Mouse (Mus musculus): ENCODE data around the gene Hpca. TPM values are rescaled to one million over a fixed set of nuclear protein-coding genes. Genes with fewer than 3 reads are reported as not detected.
A peak's percentile ranks its signal among the peaks of the same experiment; 100 is the strongest.

The Hpca gene
- polyA plus RNA-seq, 1 experiment from 2014 or later = 2.7 TPM

- no peak overlapping the region for H3K4me2 ChIP-seq (ENCODE audit: low read length)
- H3K9ac ChIP-seq (ENCODE audit: low read length) = no peak overlapping the region
- H3K4me1 ChIP-seq (replicated peaks; ENCODE audit: control insufficient read depth, insufficient read depth, low read length) = peaks cover 13% of the 10 kb centered on the region; the same call in 1 of the 2 replicates
- no peak overlapping the region for H3K4me3 ChIP-seq (ENCODE audit: low read depth, low read length)
- no peak for DNase-seq (ENCODE audit: low spot score)
- H3K27me3 ChIP-seq (replicated peaks; ENCODE audit: control insufficient read depth, insufficient read depth, low read length) = peaks cover 34% of the 10 kb centered on the region
- H3K9me3 ChIP-seq (ENCODE audit: control insufficient read depth, low read length) = no peaks in the 10 kb centered on the region
- H3K36me3 ChIP-seq (ENCODE audit: control insufficient read depth, insufficient read depth, low read length) = 0 out of 2 replicates have a peak, but pooled peaks cover 2% of the 10 kb centered on the region
- no peak overlapping the region for H3K27ac ChIP-seq (ENCODE audit: low read depth)
- ATAC-seq (replicated peaks; ENCODE audit: low FRiP score, low TSS enrichment, low read depth) = no peak
- 91% methylated on average over 5 of the region's 5 CpGs for WGBS
Measured at GRCm38 (mm10) chr4:129139642-129140041, 17.8 kb upstream of the Hpca start.

GRCm38 (mm10) chr4:129137392-129138321 is 15.8 kb upstream of the Hpca start:
- Histone ChIP-seq H3K27ac (ENCODE audit: low read depth) (no peak overlapping the region), H3K9ac (ENCODE audit: low read length) (no peak overlapping the region), H3K27me3 (replicated peaks; ENCODE audit: control insufficient read depth, insufficient read depth, low read length) (peaks cover 34% of the 10 kb centered on the region), H3K4me2 (ENCODE audit: low read length) (peak overlapping the region; percentile 93), H3K4me1 (replicated peaks; ENCODE audit: control insufficient read depth, insufficient read depth, low read length) (peaks cover 9% of the 10 kb centered on the region; the same call in 1 of the 2 replicates), H3K4me3 (ENCODE audit: low read depth, low read length) (peak overlapping the region; percentile 55; the same call in 1 of the 2 replicates), H3K9me3 (ENCODE audit: control insufficient read depth, low read length) (no peaks in the 10 kb centered on the region), H3K36me3 (ENCODE audit: control insufficient read depth, insufficient read depth, low read length) (no peaks in the 10 kb centered on the region)
- 55% methylated on average over 14 of the region's 14 CpGs for WGBS
- ATAC-seq (replicated peaks; ENCODE audit: low FRiP score, low TSS enrichment, low read depth) = no peak
- DNase-seq (ENCODE audit: low spot score) = no peak

- WGBS = 1% methylated on average over 56 of the region's 80 CpGs
- H3K4me1 ChIP-seq (replicated peaks; ENCODE audit: control insufficient read depth, insufficient read depth, low read length) = peaks cover 8% of the 10 kb centered on the region; the same call in 1 of the 2 replicates
- peak within 1 kb of the TSS; percentile 93 for H3K4me2 ChIP-seq (ENCODE audit: low read length)
- H3K9me3 ChIP-seq (ENCODE audit: control insufficient read depth, low read length) = no peaks in the 10 kb centered on the region
- no peak within 1 kb of the TSS for H3K27ac ChIP-seq (ENCODE audit: low read depth)
- peak within 1 kb of the TSS; percentile 55 for H3K4me3 ChIP-seq (ENCODE audit: low read depth, low read length)
- ATAC-seq (replicated peaks; ENCODE audit: low FRiP score, low TSS enrichment, low read depth) = peak; percentile 20; the same call in 1 of the 2 replicates
- no peak for DNase-seq (ENCODE audit: low spot score)
- peak within 1 kb of the TSS; percentile 53 for H3K9ac ChIP-seq (ENCODE audit: low read length)
- H3K27me3 ChIP-seq (replicated peaks; ENCODE audit: control insufficient read depth, insufficient read depth, low read length) = peaks cover 34% of the 10 kb centered on the region
- H3K36me3 ChIP-seq (ENCODE audit: control insufficient read depth, insufficient read depth, low read length) = no peaks in the 10 kb centered on the region
Measured at GRCm38 (mm10) chr4:129136579-129137391, 14.9 kb upstream of the Hpca start, which contains the start of gene Fndc5. Gene Fndc5 (plus strand): TSS chr4:129136999.

- Histone ChIP-seq H3K4me1 (replicated peaks; ENCODE audit: control insufficient read depth, insufficient read depth, low read length) (peaks cover 6% of the 10 kb centered on the region; the same call in 1 of the 2 replicates), H3K4me2 (ENCODE audit: low read length) (peak overlapping the region; percentile 93), H3K27me3 (replicated peaks; ENCODE audit: control insufficient read depth, insufficient read depth, low read length) (peaks cover 34% of the 10 kb centered on the region), H3K36me3 (ENCODE audit: control insufficient read depth, insufficient read depth, low read length) (no peaks in the 10 kb centered on the region), H3K9me3 (ENCODE audit: control insufficient read depth, low read length) (no peaks in the 10 kb centered on the region), H3K27ac (ENCODE audit: low read depth) (no peak overlapping the region), H3K4me3 (ENCODE audit: low read depth, low read length) (peak overlapping the region; percentile 55), H3K9ac (ENCODE audit: low read length) (peak overlapping the region; percentile 53; the same call in 1 of the 2 replicates)
- 47% methylated on average over 9 of the region's 9 CpGs for WGBS
- DNase-seq (ENCODE audit: low spot score) (no peak), ATAC-seq (replicated peaks; ENCODE audit: low FRiP score, low TSS enrichment, low read depth) (no peak)
Measured at GRCm38 (mm10) chr4:129136189-129136578, 14.3 kb upstream of the Hpca start.

- H3K9ac ChIP-seq (ENCODE audit: low read length) = no peak overlapping the region
- DNase-seq (ENCODE audit: low spot score) (no peak), ATAC-seq (replicated peaks; ENCODE audit: low FRiP score, low TSS enrichment, low read depth) (no peak)
- peaks cover 4% of the 10 kb centered on the region; the same call in 1 of the 2 replicates for H3K4me1 ChIP-seq (replicated peaks; ENCODE audit: control insufficient read depth, insufficient read depth, low read length)
- H3K27ac ChIP-seq (ENCODE audit: low read depth) = no peak overlapping the region
- no peak overlapping the region for H3K4me2 ChIP-seq (ENCODE audit: low read length)
- peaks cover 34% of the 10 kb centered on the region for H3K27me3 ChIP-seq (replicated peaks; ENCODE audit: control insufficient read depth, insufficient read depth, low read length)
- H3K4me3 ChIP-seq (ENCODE audit: low read depth, low read length) = no peak overlapping the region
- no peaks in the 10 kb centered on the region for H3K36me3 ChIP-seq (ENCODE audit: control insufficient read depth, insufficient read depth, low read length)
- H3K9me3 ChIP-seq (ENCODE audit: control insufficient read depth, low read length) = no peaks in the 10 kb centered on the region
- WGBS = 58% methylated on average over 2 of the region's 2 CpGs
Measured at GRCm38 (mm10) chr4:129135637-129136036, 13.8 kb upstream of the Hpca start.

- Histone ChIP-seq H3K9ac (ENCODE audit: low read length) (peak overlapping the region; percentile 7; the same call in 1 of the 2 replicates), H3K4me3 (ENCODE audit: low read depth, low read length) (no peak overlapping the region), H3K27ac (ENCODE audit: low read depth) (no peak overlapping the region), H3K36me3 (ENCODE audit: control insufficient read depth, insufficient read depth, low read length) (no peaks in the 10 kb centered on the region), H3K4me1 (replicated peaks; ENCODE audit: control insufficient read depth, insufficient read depth, low read length) (peaks cover 9% of the 10 kb centered on the region; the same call in 1 of the 2 replicates), H3K27me3 (replicated peaks; ENCODE audit: control insufficient read depth, insufficient read depth, low read length) (peaks cover 34% of the 10 kb centered on the region), H3K9me3 (ENCODE audit: control insufficient read depth, low read length) (no peaks in the 10 kb centered on the region), H3K4me2 (ENCODE audit: low read length) (peak overlapping the region; percentile 26)
- WGBS = 11% methylated on average over 15 of the region's 15 CpGs
- DNase-seq (ENCODE audit: low spot score) (peak; percentile 94), ATAC-seq (replicated peaks; ENCODE audit: low FRiP score, low TSS enrichment, low read depth) (no peak)
Measured at GRCm38 (mm10) chr4:129134799-129135585, 13.2 kb upstream of the Hpca start.

- peaks cover 8% of the 10 kb centered on the region for H3K27me3 ChIP-seq (replicated peaks; ENCODE audit: control insufficient read depth, insufficient read depth, low read length)
- peak overlapping the region; percentile 49 for H3K4me2 ChIP-seq (ENCODE audit: low read length)
- peaks cover 13% of the 10 kb centered on the region; the same call in 1 of the 2 replicates for H3K4me1 ChIP-seq (replicated peaks; ENCODE audit: control insufficient read depth, insufficient read depth, low read length)
- peak; percentile 72 for ATAC-seq (replicated peaks; ENCODE audit: low FRiP score, low TSS enrichment, low read depth)
- 0 out of 2 replicates have a peak overlapping the region, but pooled peaks have one; percentile 57 for H3K27ac ChIP-seq (ENCODE audit: low read depth)
- H3K9me3 ChIP-seq (ENCODE audit: control insufficient read depth, low read length) = no peaks in the 10 kb centered on the region
- no peaks in the 10 kb centered on the region for H3K36me3 ChIP-seq (ENCODE audit: control insufficient read depth, insufficient read depth, low read length)
- 3% methylated on average over 17 of the region's 17 CpGs for WGBS
- peak overlapping the region; percentile 29; the same call in 1 of the 2 replicates for H3K9ac ChIP-seq (ENCODE audit: low read length)
- DNase-seq (ENCODE audit: low spot score) = no peak
- peak overlapping the region; percentile 29 for H3K4me3 ChIP-seq (ENCODE audit: low read depth, low read length)
Measured at GRCm38 (mm10) chr4:129130755-129131303, 9.0 kb upstream of the Hpca start.
